Mouse (Mus musculus): ENCODE measurements around the gene Sdhaf1. TPM values are rescaled to one million over a fixed set of nuclear protein-coding genes. Genes with fewer than 3 reads are reported as not detected.

Gene Sdhaf1
- polyA plus RNA-seq, 1 experiment from 2014 or later: 18.8 TPM

GRCm38 (mm10) chr7:30310136-30310535, 13.6 kb downstream of the Sdhaf1 start:
- Histone ChIP-seq H3K4me2 (ENCODE audit: low read depth, low read length) (0 out of 2 replicates have a peak overlapping the region, but pooled peaks have one; percentile 76), H3K4me3 (ENCODE audit: low read depth, low read length) (no peak overlapping the region), H3K4me1 (ENCODE audit: control insufficient read depth, insufficient read depth, low read length) (peaks cover 10% of the 10 kb centered on the region; the same call in 1 of the 2 replicates), H3K27ac (replicated peaks; ENCODE audit: low read depth, low read length) (no peak overlapping the region), H3K9ac (ENCODE audit: low read depth, low read length) (no peak overlapping the region), H3K27me3 (replicated peaks; ENCODE audit: control insufficient read depth, insufficient read depth, low read length) (no peaks in the 10 kb centered on the region), H3K36me3 (ENCODE audit: control insufficient read depth, insufficient read depth, low read length) (peaks cover 36% of the 10 kb centered on the region), H3K9me3 (ENCODE audit: control insufficient read depth, low read length) (no peaks in the 10 kb centered on the region)
- DNase-seq (ENCODE audit: low spot score): no peak
- WGBS: 91% methylated on average over 12 of the region's 12 CpGs
- ATAC-seq (ENCODE audit: low read depth): no peak

- Histone ChIP-seq H3K27me3 (replicated peaks; ENCODE audit: control insufficient read depth, insufficient read depth, low read length) (no peaks in the 10 kb centered on the region), H3K4me3 (ENCODE audit: low read depth, low read length) (peak overlapping the region; percentile 60), H3K27ac (replicated peaks; ENCODE audit: low read depth, low read length) (peak overlapping the region; percentile 44; the same call in 1 of the 2 replicates), H3K9ac (ENCODE audit: low read depth, low read length) (peak overlapping the region; percentile 78), H3K9me3 (ENCODE audit: control insufficient read depth, low read length) (no peaks in the 10 kb centered on the region), H3K36me3 (ENCODE audit: control insufficient read depth, insufficient read depth, low read length) (peaks cover 39% of the 10 kb centered on the region), H3K4me1 (ENCODE audit: control insufficient read depth, insufficient read depth, low read length) (peaks cover 10% of the 10 kb centered on the region; the same call in 1 of the 2 replicates), H3K4me2 (ENCODE audit: low read depth, low read length) (peak overlapping the region; percentile 76)
- no peak for ATAC-seq (ENCODE audit: low read depth)
- 58% methylated on average over 15 of the region's 15 CpGs for WGBS
- DNase-seq (ENCODE audit: low spot score): no peak
These were observed 14.1 kb downstream of the Sdhaf1 start for GRCm38 (mm10) chr7:30309395-30310129.

GRCm38 (mm10) chr7:30308076-30309005, 15.4 kb downstream of the Sdhaf1 start, which contains the start of gene Alkbh6:
Alkbh6 (plus strand) TSS chr7:30308717.
- Histone ChIP-seq H3K4me3 (ENCODE audit: low read depth, low read length) (peak within 1 kb of the TSS; percentile 60), H3K9me3 (ENCODE audit: control insufficient read depth, low read length) (no peaks in the 10 kb centered on the region), H3K9ac (ENCODE audit: low read depth, low read length) (peak within 1 kb of the TSS; percentile 78), H3K27ac (replicated peaks; ENCODE audit: low read depth, low read length) (peak within 1 kb of the TSS; percentile 54), H3K36me3 (ENCODE audit: control insufficient read depth, insufficient read depth, low read length) (peaks cover 46% of the 10 kb centered on the region), H3K27me3 (replicated peaks; ENCODE audit: control insufficient read depth, insufficient read depth, low read length) (no peaks in the 10 kb centered on the region), H3K4me2 (ENCODE audit: low read depth, low read length) (peak within 1 kb of the TSS; percentile 76), H3K4me1 (ENCODE audit: control insufficient read depth, insufficient read depth, low read length) (peaks cover 10% of the 10 kb centered on the region; the same call in 1 of the 2 replicates)
- peak; percentile 99 for DNase-seq (ENCODE audit: low spot score)
- 3% methylated on average over 27 of the region's 27 CpGs for WGBS
- peak; percentile 100 for ATAC-seq (ENCODE audit: low read depth)

- Histone ChIP-seq H3K4me1 (ENCODE audit: control insufficient read depth, insufficient read depth, low read length) (peaks cover 10% of the 10 kb centered on the region; the same call in 1 of the 2 replicates), H3K9ac (ENCODE audit: low read depth, low read length) (no peak overlapping the region), H3K36me3 (ENCODE audit: control insufficient read depth, insufficient read depth, low read length) (peaks cover 54% of the 10 kb centered on the region), H3K9me3 (ENCODE audit: control insufficient read depth, low read length) (no peaks in the 10 kb centered on the region), H3K4me2 (ENCODE audit: low read depth, low read length) (no peak overlapping the region), H3K4me3 (ENCODE audit: low read depth, low read length) (no peak overlapping the region), H3K27ac (replicated peaks; ENCODE audit: low read depth, low read length) (no peak overlapping the region), H3K27me3 (replicated peaks; ENCODE audit: control insufficient read depth, insufficient read depth, low read length) (no peaks in the 10 kb centered on the region)
- ATAC-seq (ENCODE audit: low read depth) (no peak), DNase-seq (ENCODE audit: low spot score) (no peak)
- 91% methylated on average over 15 of the region's 16 CpGs for WGBS
These were observed 17.5 kb downstream of the Sdhaf1 start for GRCm38 (mm10) chr7:30306083-30306779.

- Histone ChIP-seq H3K9me3 (ENCODE audit: control insufficient read depth, low read length) (no peaks in the 10 kb centered on the region), H3K27ac (replicated peaks; ENCODE audit: low read depth, low read length) (no peak overlapping the region), H3K9ac (ENCODE audit: low read depth, low read length) (no peak overlapping the region), H3K27me3 (replicated peaks; ENCODE audit: control insufficient read depth, insufficient read depth, low read length) (no peaks in the 10 kb centered on the region), H3K4me2 (ENCODE audit: low read depth, low read length) (no peak overlapping the region), H3K36me3 (ENCODE audit: control insufficient read depth, insufficient read depth, low read length) (peaks cover 86% of the 10 kb centered on the region), H3K4me1 (ENCODE audit: control insufficient read depth, insufficient read depth, low read length) (no peaks in the 10 kb centered on the region), H3K4me3 (ENCODE audit: low read depth, low read length) (no peak overlapping the region)
- 46% methylated on average over 3 of the region's 3 CpGs for WGBS
- ATAC-seq (ENCODE audit: low read depth) (no peak), DNase-seq (ENCODE audit: low spot score) (no peak)
These were observed 22.8 kb downstream of the Sdhaf1 start for GRCm38 (mm10) chr7:30300914-30301313.

- no peaks in the 10 kb centered on the region for H3K9me3 ChIP-seq (ENCODE audit: control insufficient read depth, low read length)
- H3K4me2 ChIP-seq (ENCODE audit: low read depth, low read length): no peak overlapping the region
- peaks cover 82% of the 10 kb centered on the region for H3K36me3 ChIP-seq (ENCODE audit: control insufficient read depth, insufficient read depth, low read length)
- no peak for DNase-seq (ENCODE audit: low spot score)
- H3K9ac ChIP-seq (ENCODE audit: low read depth, low read length): no peak overlapping the region
- no peaks in the 10 kb centered on the region; the same call in 1 of the 2 replicates for H3K4me1 ChIP-seq (ENCODE audit: control insufficient read depth, insufficient read depth, low read length)
- H3K27ac ChIP-seq (replicated peaks; ENCODE audit: low read depth, low read length): no peak overlapping the region
- 85% methylated on average over 16 of the region's 16 CpGs for WGBS
- ATAC-seq (ENCODE audit: low read depth): no peak
- H3K4me3 ChIP-seq (ENCODE audit: low read depth, low read length): no peak overlapping the region
- no peaks in the 10 kb centered on the region for H3K27me3 ChIP-seq (replicated peaks; ENCODE audit: control insufficient read depth, insufficient read depth, low read length)
These were observed 26.4 kb downstream of the Sdhaf1 start for GRCm38 (mm10) chr7:30297266-30297665.

- no peak overlapping the region for H3K4me3 ChIP-seq (ENCODE audit: low read depth, low read length)
These were observed 26.9 kb downstream of the Sdhaf1 start for GRCm38 (mm10) chr7:30296816-30297215.

GRCm38 (mm10) chr7:30295103-30295502, 28.6 kb downstream of the Sdhaf1 start:
- WGBS: 59% methylated on average over 10 of the region's 10 CpGs
- no peak overlapping the region for H3K9ac ChIP-seq (ENCODE audit: low read depth, low read length)
- H3K27ac ChIP-seq (replicated peaks; ENCODE audit: low read depth, low read length): no peak overlapping the region
- H3K9me3 ChIP-seq (ENCODE audit: control insufficient read depth, low read length): no peaks in the 10 kb centered on the region
- H3K36me3 ChIP-seq (ENCODE audit: control insufficient read depth, insufficient read depth, low read length): peaks cover 67% of the 10 kb centered on the region
- H3K4me3 ChIP-seq (ENCODE audit: low read depth, low read length): no peak overlapping the region
- DNase-seq (ENCODE audit: low spot score): peak; percentile 32
- no peaks in the 10 kb centered on the region for H3K27me3 ChIP-seq (replicated peaks; ENCODE audit: control insufficient read depth, insufficient read depth, low read length)
- no peak for ATAC-seq (ENCODE audit: low read depth)
- H3K4me2 ChIP-seq (ENCODE audit: low read depth, low read length): no peak overlapping the region
- peaks cover 5% of the 10 kb centered on the region for H3K4me1 ChIP-seq (ENCODE audit: control insufficient read depth, insufficient read depth, low read length)

More at GRCm38 (mm10) chr7:30296816-30297215, 26.9 kb downstream of the Sdhaf1 start:
- DNase-seq (ENCODE audit: low spot score) (no peak), ATAC-seq (ENCODE audit: low read depth) (no peak)
- Histone ChIP-seq H3K36me3 (ENCODE audit: control insufficient read depth, insufficient read depth, low read length) (peaks cover 78% of the 10 kb centered on the region), H3K27ac (replicated peaks; ENCODE audit: low read depth, low read length) (no peak overlapping the region), H3K4me2 (ENCODE audit: low read depth, low read length) (no peak overlapping the region), H3K4me1 (ENCODE audit: control insufficient read depth, insufficient read depth, low read length) (no peaks in the 10 kb centered on the region; the same call in 1 of the 2 replicates), H3K9me3 (ENCODE audit: control insufficient read depth, low read length) (no peaks in the 10 kb centered on the region), H3K27me3 (replicated peaks; ENCODE audit: control insufficient read depth, insufficient read depth, low read length) (no peaks in the 10 kb centered on the region), H3K9ac (ENCODE audit: low read depth, low read length) (no peak overlapping the region)
- 92% methylated on average over 15 of the region's 15 CpGs for WGBS
